Mouse (Mus musculus) kidney, embryonic 14.5 days (tissue): ENCODE results near the gene Akain1. TPM values are rescaled to one million over a fixed set of nuclear protein-coding genes. Genes with fewer than 3 reads are reported as not detected.
A peak's percentile ranks its signal among the peaks of the same experiment; 100 is the strongest.

Experiments used
- ATAC-seq: fragments of 200-750 bp; cut with Nextera tagmentation; 2 replicates; pipeline ENCODE4 v1.8.0; 2017; ENCODE audit warnings: moderate number of reproducible peaks, mild to moderate bottlenecking, moderate TSS enrichment, moderate library complexity; ENCODE audit not compliant: low FRiP score, low TSS enrichment
- H3K27ac ChIP-seq: fragments of 300-500 bp; sonication (generic); 2 replicates; pipeline ENCODE4 v1.5.1; 2014; ENCODE audit warnings: low read depth, mild to moderate bottlenecking, low read length, moderate library complexity, mixed read lengths
- H3K27me3 ChIP-seq: fragments of 300-500 bp; sonication (generic); 2 replicates; pipeline ENCODE4 v1.6.1; 2014; ENCODE audit warnings: mild to moderate bottlenecking, low read length; ENCODE audit not compliant: control insufficient read depth, insufficient read depth
- H3K36me3 ChIP-seq: fragments of 300-500 bp; sonication (generic); 2 replicates; pipeline ENCODE4 v1.6.1; 2014; ENCODE audit warnings: low read length, mixed read lengths; ENCODE audit not compliant: control insufficient read depth, insufficient read depth
- H3K4me1 ChIP-seq: fragments of 300-500 bp; sonication (generic); 2 replicates; pipeline ENCODE4 v1.6.1; 2014; ENCODE audit warnings: low read length, mixed read lengths; ENCODE audit not compliant: control insufficient read depth, insufficient read depth
- H3K4me2 ChIP-seq: fragments of 300-500 bp; sonication (generic); replicated peaks from 2 replicates; pipeline ENCODE4 v1.6.1; 2014; ENCODE audit warnings: low read depth, mild to moderate bottlenecking, low read length
- H3K4me3 ChIP-seq: fragments of 300-500 bp; sonication (generic); 2 replicates; pipeline ENCODE4 v1.5.1; 2014; ENCODE audit warnings: mild to moderate bottlenecking, low read length
- H3K9ac ChIP-seq: fragments of 300-500 bp; sonication (generic); 2 replicates; pipeline ENCODE4 v1.6.1; 2014; ENCODE audit warnings: low read depth, mild to moderate bottlenecking, low read length, moderate library complexity
- H3K9me3 ChIP-seq: fragments of 300-500 bp; sonication (generic); 2 replicates; pipeline ENCODE4 v1.6.1; 2016; ENCODE audit warnings: low read length; ENCODE audit not compliant: control insufficient read depth
- WGBS: fragments of 180-500 bp; shearing (Covaris S2); extraction: QIAGEN DNeasy Blood & Tissue Kit; methylation state at CpG from one replicate; pipeline ENCODE4 v1.1.7; 2014; 5-methylcytosine and 5-hydroxymethylcytosine counted together
- polyA plus RNA-seq: library from polyadenylated mRNA; unstranded; fragments of >200 nt; fragmentation: Nextera tagmentation; extraction: Ambion mirVana; gene quantifications from 2 replicates; pipeline ENCODE4 v1.2.1, GENCODE M21; 2014

Gene Akain1
- polyA plus RNA-seq, 1 experiment from 2014 or later: not detected

GRCm38 (mm10) chr17:69472401-69472800 is 33.3 kb downstream of the Akain1 start:
- WGBS: 73% methylated on average over 9 of the region's 9 CpGs
- H3K4me1 ChIP-seq: no peaks in the 10 kb centered on the region
- H3K9me3 ChIP-seq: no peaks in the 10 kb centered on the region

DNA sequence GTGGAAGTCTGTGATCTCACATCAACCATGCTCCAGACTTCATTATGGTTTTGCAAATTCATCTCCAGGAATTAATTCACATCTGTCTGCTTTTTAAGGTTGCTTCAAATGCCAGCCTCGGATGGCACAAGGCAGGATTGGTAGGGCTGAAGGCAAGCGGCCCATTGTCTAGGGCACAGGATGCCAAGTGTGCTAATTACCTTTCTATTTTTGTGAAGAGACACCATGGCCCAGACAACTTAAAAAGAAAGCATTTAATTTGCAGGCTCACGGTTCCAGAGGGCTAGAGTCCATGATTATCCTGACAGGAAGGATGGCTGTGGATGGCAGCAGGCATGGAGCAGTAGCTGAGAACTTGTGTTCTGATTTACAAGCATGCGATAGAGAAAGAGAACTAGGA is 35.0 kb downstream of the Akain1 start:
- Histone ChIP-seq H3K9ac (no peak overlapping the region), H3K36me3 (no peaks in the 10 kb centered on the region), H3K27me3 (no peaks in the 10 kb centered on the region), H3K4me3 (no peak overlapping the region), H3K4me2 (no peak overlapping the region), H3K9me3 (no peaks in the 10 kb centered on the region), H3K4me1 (no peaks in the 10 kb centered on the region), H3K27ac (no peak overlapping the region)
- no peak for ATAC-seq
- WGBS: 80% methylated on average over 4 of the region's 4 CpGs

More at GRCm38 (mm10) chr17:69472401-69472800, 33.3 kb downstream of the Akain1 start:
- no peak overlapping the region for H3K4me3 ChIP-seq
- H3K27ac ChIP-seq: no peak overlapping the region
- H3K36me3 ChIP-seq: no peaks in the 10 kb centered on the region
- ATAC-seq: no peak
- no peak overlapping the region for H3K9ac ChIP-seq
- H3K27me3 ChIP-seq: no peaks in the 10 kb centered on the region
- H3K4me2 ChIP-seq: no peak overlapping the region

GRCm38 (mm10) chr17:69475423-69475822 is 36.3 kb downstream of the Akain1 start:
- peak overlapping the region; percentile 57 for H3K9ac ChIP-seq
- H3K4me2 ChIP-seq: peak overlapping the region; percentile 64
- H3K36me3 ChIP-seq: no peaks in the 10 kb centered on the region
- H3K27me3 ChIP-seq: no peaks in the 10 kb centered on the region
- WGBS: 1% methylated on average over 20 of the region's 20 CpGs
- ATAC-seq: peak; percentile 92
- no peaks in the 10 kb centered on the region for H3K4me1 ChIP-seq
- no peak overlapping the region for H3K27ac ChIP-seq
- no peaks in the 10 kb centered on the region for H3K9me3 ChIP-seq
- peak overlapping the region; percentile 47 for H3K4me3 ChIP-seq

DNA sequence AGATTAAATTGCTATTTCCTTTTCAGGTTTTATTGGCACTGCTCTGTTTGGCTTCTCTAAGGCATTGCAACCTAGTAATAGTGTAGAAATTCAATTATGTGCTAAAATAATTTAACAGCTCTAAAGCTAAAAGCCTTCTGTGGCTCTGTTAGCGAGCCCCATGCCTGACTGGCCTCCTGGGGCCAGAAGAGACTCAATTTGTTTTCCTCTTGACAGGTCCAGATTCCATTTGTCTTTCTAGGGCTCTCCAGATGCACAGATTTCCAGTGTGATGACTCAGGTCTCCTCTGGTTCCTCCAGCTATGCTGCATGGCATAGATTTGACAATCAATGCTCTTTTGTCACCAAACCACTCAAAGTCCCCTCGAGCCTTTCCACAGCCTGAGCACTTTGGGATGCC is 38.4 kb downstream of the Akain1 start:
- Histone ChIP-seq H3K27ac (no peak overlapping the region), H3K4me1 (no peaks in the 10 kb centered on the region), H3K4me2 (no peak overlapping the region), H3K9me3 (no peaks in the 10 kb centered on the region), H3K27me3 (no peaks in the 10 kb centered on the region), H3K9ac (no peak overlapping the region), H3K4me3 (no peak overlapping the region), H3K36me3 (no peaks in the 10 kb centered on the region)
- ATAC-seq: no peak
- 36% methylated on average over 2 of the region's 2 CpGs for WGBS

DNA sequence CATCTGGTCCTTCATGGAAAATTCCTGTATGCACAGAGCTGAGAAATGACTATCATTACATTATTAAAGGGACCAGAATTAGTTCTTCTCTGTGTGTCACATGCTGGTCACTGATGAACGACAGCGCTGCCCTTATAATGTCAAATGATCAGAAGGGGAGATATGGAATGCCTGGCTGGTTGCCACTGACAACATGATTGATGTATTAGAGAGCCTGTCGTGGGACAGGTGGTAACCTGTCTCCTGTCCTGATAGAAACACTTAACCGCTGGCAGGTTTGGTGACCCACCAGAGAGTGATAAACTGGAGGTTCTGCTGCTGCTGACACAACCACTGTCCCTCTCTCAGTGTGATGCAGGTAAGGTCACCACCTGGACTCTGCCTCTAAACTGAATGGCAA is 40.1 kb downstream of the Akain1 start:
- H3K27ac ChIP-seq: no peak overlapping the region
- no peak overlapping the region for H3K4me3 ChIP-seq
- no peaks in the 10 kb centered on the region for H3K36me3 ChIP-seq
- WGBS: 57% methylated on average over 4 of the region's 4 CpGs
- no peak overlapping the region for H3K4me2 ChIP-seq
- no peaks in the 10 kb centered on the region for H3K9me3 ChIP-seq
- H3K9ac ChIP-seq: no peak overlapping the region
- H3K4me1 ChIP-seq: no peaks in the 10 kb centered on the region
- ATAC-seq: no peak
- no peaks in the 10 kb centered on the region for H3K27me3 ChIP-seq

- Histone ChIP-seq H3K9me3 (no peaks in the 10 kb centered on the region), H3K27ac (no peak overlapping the region), H3K27me3 (no peaks in the 10 kb centered on the region), H3K36me3 (no peaks in the 10 kb centered on the region), H3K4me2 (no peak overlapping the region), H3K4me3 (no peak overlapping the region), H3K9ac (no peak overlapping the region), H3K4me1 (no peaks in the 10 kb centered on the region)
- ATAC-seq: no peak
- 82% methylated on average over 12 of the region's 12 CpGs for WGBS
Observed at GRCm38 (mm10) chr17:69487116-69487515, 48.0 kb downstream of the Akain1 start.

DNA sequence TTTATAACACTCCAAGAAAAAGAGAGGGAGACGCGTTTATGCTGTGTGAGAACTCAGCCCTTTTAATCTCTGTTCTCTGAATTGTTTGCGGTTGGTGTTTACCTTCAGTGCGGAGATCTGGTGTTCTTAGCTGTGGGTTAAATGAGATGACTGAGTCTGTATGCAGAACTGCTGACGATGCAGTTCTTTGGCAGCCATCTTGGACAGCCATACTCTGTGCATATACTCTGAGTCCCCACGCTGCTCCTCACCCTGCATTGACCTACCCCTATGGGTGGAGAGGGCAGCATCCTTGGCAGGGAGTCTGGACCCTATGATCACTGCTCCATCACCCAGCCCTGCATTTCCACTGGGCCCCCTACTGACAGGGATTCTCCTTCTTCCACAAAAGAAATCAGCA is 48.8 kb downstream of the Akain1 start:
- no peak overlapping the region for H3K27ac ChIP-seq
- WGBS: 91% methylated on average over 6 of the region's 6 CpGs
- no peaks in the 10 kb centered on the region for H3K9me3 ChIP-seq
- no peak for ATAC-seq
- H3K36me3 ChIP-seq: no peaks in the 10 kb centered on the region
- H3K4me3 ChIP-seq: no peak overlapping the region
- no peaks in the 10 kb centered on the region for H3K4me1 ChIP-seq
- H3K4me2 ChIP-seq: no peak overlapping the region
- no peaks in the 10 kb centered on the region for H3K27me3 ChIP-seq
- no peak overlapping the region for H3K9ac ChIP-seq

GRCm38 (mm10) chr17:69488826-69489225 is 49.7 kb downstream of the Akain1 start:
- Histone ChIP-seq H3K4me2 (no peak overlapping the region), H3K4me1 (no peaks in the 10 kb centered on the region), H3K9ac (no peak overlapping the region), H3K27ac (no peak overlapping the region), H3K4me3 (no peak overlapping the region), H3K9me3 (no peaks in the 10 kb centered on the region), H3K36me3 (no peaks in the 10 kb centered on the region), H3K27me3 (no peaks in the 10 kb centered on the region)
- ATAC-seq: no peak
- whole genome bisulfite sequencing: 94% methylated on average over 5 of the region's 5 CpGs

- H3K4me3 ChIP-seq: no peak overlapping the region
- no peaks in the 10 kb centered on the region for H3K9me3 ChIP-seq
- H3K9ac ChIP-seq: no peak overlapping the region
- no peak overlapping the region for H3K27ac ChIP-seq
- no peak for ATAC-seq
- 70% methylated on average over 6 of the region's 6 CpGs for WGBS
- no peaks in the 10 kb centered on the region for H3K36me3 ChIP-seq
- no peaks in the 10 kb centered on the region for H3K27me3 ChIP-seq
- H3K4me2 ChIP-seq: no peak overlapping the region
- H3K4me1 ChIP-seq: no peaks in the 10 kb centered on the region
Observed at GRCm38 (mm10) chr17:69492368-69492767, 53.2 kb downstream of the Akain1 start.

- Histone ChIP-seq H3K27me3 (no peaks in the 10 kb centered on the region), H3K36me3 (no peaks in the 10 kb centered on the region), H3K4me1 (no peaks in the 10 kb centered on the region), H3K4me2 (no peak overlapping the region), H3K4me3 (no peak overlapping the region), H3K27ac (no peak overlapping the region), H3K9ac (no peak overlapping the region), H3K9me3 (no peaks in the 10 kb centered on the region)
- 50% methylated on average over 2 of the region's 2 CpGs for WGBS
- no peak for ATAC-seq
Observed at GRCm38 (mm10) chr17:69495531-69495930, 56.4 kb downstream of the Akain1 start.
